Mouse (Mus musculus): ENCODE results near the gene Olfr1034. TPM values are rescaled to one million over a fixed set of nuclear protein-coding genes. Genes with fewer than 3 reads are reported as not detected.

Olfr1034 gene
- polyA plus RNA-seq, 1 experiment from 2014 or later, result not detected

Other genes starting within 250 kb of the Olfr1034 start
- gene Olfr1016, start 243.3 kb upstream of the Olfr1034 start, polyA plus RNA-seq (2016; fragmentation: Nextera tagmentation; extraction: Ambion mirVana), result not detected in 2 replicates
- not detected in 2 replicates for gene Olfr1018, start 227.4 kb upstream of the Olfr1034 start, polyA plus RNA-seq (2016; fragmentation: Nextera tagmentation; extraction: Ambion mirVana)
- gene Olfr1019, start 200.4 kb upstream of the Olfr1034 start, polyA plus RNA-seq (2016; fragmentation: Nextera tagmentation; extraction: Ambion mirVana), result not detected in 2 replicates
- not detected in 2 replicates for gene Olfr1020, start 198.8 kb upstream of the Olfr1034 start, polyA plus RNA-seq (2016; fragmentation: Nextera tagmentation; extraction: Ambion mirVana)
- gene Olfr1022, start 177.3 kb upstream of the Olfr1034 start, polyA plus RNA-seq (2016; fragmentation: Nextera tagmentation; extraction: Ambion mirVana), result not detected in 2 replicates
- not detected in 2 replicates for gene Olfr1023, start 160.2 kb upstream of the Olfr1034 start, polyA plus RNA-seq (2016; fragmentation: Nextera tagmentation; extraction: Ambion mirVana)
- gene Olfr1024, start 140.8 kb upstream of the Olfr1034 start, polyA plus RNA-seq (2016; fragmentation: Nextera tagmentation; extraction: Ambion mirVana), result not detected in 2 replicates
- gene Olfr1025-ps1, start 130.7 kb upstream of the Olfr1034 start, polyA plus RNA-seq (2016; fragmentation: Nextera tagmentation; extraction: Ambion mirVana), result not detected in 2 replicates
- not detected in 2 replicates for gene Olfr1026, start 124.3 kb upstream of the Olfr1034 start, polyA plus RNA-seq (2016; fragmentation: Nextera tagmentation; extraction: Ambion mirVana)
- gene Olfr1028, start 95.4 kb upstream of the Olfr1034 start, polyA plus RNA-seq (2016; fragmentation: Nextera tagmentation; extraction: Ambion mirVana), result not detected in 2 replicates
- not detected in 2 replicates for gene Olfr1029, start 72.0 kb upstream of the Olfr1034 start, polyA plus RNA-seq (2016; fragmentation: Nextera tagmentation; extraction: Ambion mirVana)
- gene Olfr1030, start 66.6 kb upstream of the Olfr1034 start, polyA plus RNA-seq (2016; fragmentation: Nextera tagmentation; extraction: Ambion mirVana), result not detected in 2 replicates
- gene Olfr1031, start 55.6 kb upstream of the Olfr1034 start, polyA plus RNA-seq (2016; fragmentation: Nextera tagmentation; extraction: Ambion mirVana), result not detected in 2 replicates
- gene Olfr1032, start 40.3 kb upstream of the Olfr1034 start, polyA plus RNA-seq (2016; fragmentation: Nextera tagmentation; extraction: Ambion mirVana), result not detected in 2 replicates
- gene Olfr1033, start 25.2 kb upstream of the Olfr1034 start, polyA plus RNA-seq (2016; fragmentation: Nextera tagmentation; extraction: Ambion mirVana), result not detected in 2 replicates
- gene Olfr1036, start 28.1 kb downstream of the Olfr1034 start, polyA plus RNA-seq (2016; fragmentation: Nextera tagmentation; extraction: Ambion mirVana), result not detected in 2 replicates
- gene Olfr1037, start 41.5 kb downstream of the Olfr1034 start, polyA plus RNA-seq (2016; fragmentation: Nextera tagmentation; extraction: Ambion mirVana), result not detected in 2 replicates
- gene Olfr1039, start 90.1 kb downstream of the Olfr1034 start, polyA plus RNA-seq (2016; fragmentation: Nextera tagmentation; extraction: Ambion mirVana), result not detected in 2 replicates
- not detected in 2 replicates for gene Olfr1040, start 100.9 kb downstream of the Olfr1034 start, polyA plus RNA-seq (2016; fragmentation: Nextera tagmentation; extraction: Ambion mirVana)
- not detected in 2 replicates for gene Olfr1042, start 116.0 kb downstream of the Olfr1034 start, polyA plus RNA-seq (2016; fragmentation: Nextera tagmentation; extraction: Ambion mirVana)
- gene Olfr1043, start 121.7 kb downstream of the Olfr1034 start, polyA plus RNA-seq (2016; fragmentation: Nextera tagmentation; extraction: Ambion mirVana), result not detected in 2 replicates
- not detected in 2 replicates for gene Olfr1044, start 132.0 kb downstream of the Olfr1034 start, polyA plus RNA-seq (2016; fragmentation: Nextera tagmentation; extraction: Ambion mirVana)
- gene Olfr52, start 139.8 kb downstream of the Olfr1034 start, polyA plus RNA-seq (2016; fragmentation: Nextera tagmentation; extraction: Ambion mirVana), result not detected in 2 replicates
- gene Olfr1045, start 157.1 kb downstream of the Olfr1034 start, polyA plus RNA-seq (2016; fragmentation: Nextera tagmentation; extraction: Ambion mirVana), result not detected in 2 replicates
- gene Olfr1046, start 173.5 kb downstream of the Olfr1034 start, polyA plus RNA-seq (2016; fragmentation: Nextera tagmentation; extraction: Ambion mirVana), result not detected in 2 replicates
- not detected in 2 replicates for gene Olfr1047, start 185.5 kb downstream of the Olfr1034 start, polyA plus RNA-seq (2016; fragmentation: Nextera tagmentation; extraction: Ambion mirVana)
- not detected in 2 replicates for gene Olfr1048, start 194.4 kb downstream of the Olfr1034 start, polyA plus RNA-seq (2016; fragmentation: Nextera tagmentation; extraction: Ambion mirVana)
- not detected in 2 replicates for gene Olfr1049, start 212.5 kb downstream of the Olfr1034 start, polyA plus RNA-seq (2016; fragmentation: Nextera tagmentation; extraction: Ambion mirVana)
- not detected in 2 replicates for gene Olfr1051, start 233.2 kb downstream of the Olfr1034 start, polyA plus RNA-seq (2016; fragmentation: Nextera tagmentation; extraction: Ambion mirVana)
- not detected in 2 replicates for gene Olfr1052, start 246.6 kb downstream of the Olfr1034 start, polyA plus RNA-seq (2016; fragmentation: Nextera tagmentation; extraction: Ambion mirVana)